Mouse (Mus musculus) layer of hippocampus, adult 9-10 months (tissue): ENCODE measurements around the gene Ppwd1.
A peak's percentile ranks its signal among the peaks of the same experiment; 100 is the strongest.
"Not testable (repeated sequence)": the region's sequence is repeated elsewhere in the genome, so short reads cannot be mapped to it uniquely, and the experiment has no call there.

ENCODE experiments used
- DNase-seq: peaks from one replicate; pipeline ENCODE4 v3.0.0; 2022; ENCODE audit warnings: low spot score

Gene Ppwd1

DNA sequence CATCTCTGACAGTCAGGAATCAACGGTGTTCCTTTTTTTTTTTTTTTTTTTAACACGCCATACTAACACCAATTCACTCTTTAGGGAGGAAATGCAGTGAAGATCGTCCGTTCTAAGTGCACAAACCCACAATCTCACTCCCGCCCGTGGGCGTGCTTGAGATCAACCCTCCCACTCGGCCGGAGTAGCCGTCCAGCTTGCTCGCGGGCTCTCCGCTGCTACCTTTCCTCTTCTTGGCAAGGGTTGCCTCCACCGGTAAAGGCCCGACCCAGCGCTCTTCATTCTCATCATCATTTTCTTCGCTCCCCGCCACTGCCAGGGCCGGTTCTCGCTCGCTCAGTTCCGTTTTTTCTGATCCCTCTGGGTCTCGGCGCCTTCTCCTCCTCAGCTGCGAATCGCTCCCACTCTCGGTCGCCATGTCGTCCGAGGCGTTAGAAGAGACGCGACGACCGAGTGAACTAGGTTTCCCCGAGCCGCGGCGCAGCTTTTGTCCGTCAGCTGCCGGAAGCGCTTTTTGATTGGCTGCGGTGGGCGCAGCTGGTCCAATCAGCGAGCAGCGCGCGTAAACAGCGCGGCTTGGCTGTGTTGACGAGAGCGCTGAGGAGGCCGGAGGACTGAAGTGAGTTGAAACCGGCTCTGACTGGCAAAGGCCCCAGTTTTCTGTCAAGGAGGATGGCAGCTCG lies at the start of gene Ppwd1, which contains the start of gene Cenpk:
Ppwd1 (minus strand) TSS at position 460 of the 683 bp plus-strand sequence.
Cenpk (plus strand) TSS at position 228 of the 683 bp plus-strand sequence.
- peak; percentile 84 for DNase-seq

GRCm38 (mm10) chr13:104258997-104259396 lies 30.4 kb upstream of the Ppwd1 start:
- no peak for DNase-seq

DNA sequence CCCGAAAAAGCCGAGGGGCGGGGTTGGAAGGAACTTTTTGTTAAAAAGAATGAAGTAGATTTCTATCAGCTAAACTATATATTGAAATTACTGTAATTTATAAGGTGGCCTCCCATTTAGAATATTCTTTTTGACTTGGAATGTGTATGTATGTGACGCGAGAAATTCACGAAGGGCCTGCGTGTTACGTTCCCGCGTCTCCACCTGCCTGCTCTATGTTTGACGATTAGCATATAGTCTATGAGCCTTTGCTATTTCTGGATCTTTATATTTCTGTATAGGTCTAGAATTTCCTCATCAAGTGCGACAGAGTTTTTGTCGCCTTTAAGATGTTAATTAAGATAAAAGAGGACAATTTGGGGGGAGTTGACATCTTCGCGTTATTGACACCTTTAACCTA lies 538 bp upstream of the Ppwd1 start:
- no peak for DNase-seq

DNA sequence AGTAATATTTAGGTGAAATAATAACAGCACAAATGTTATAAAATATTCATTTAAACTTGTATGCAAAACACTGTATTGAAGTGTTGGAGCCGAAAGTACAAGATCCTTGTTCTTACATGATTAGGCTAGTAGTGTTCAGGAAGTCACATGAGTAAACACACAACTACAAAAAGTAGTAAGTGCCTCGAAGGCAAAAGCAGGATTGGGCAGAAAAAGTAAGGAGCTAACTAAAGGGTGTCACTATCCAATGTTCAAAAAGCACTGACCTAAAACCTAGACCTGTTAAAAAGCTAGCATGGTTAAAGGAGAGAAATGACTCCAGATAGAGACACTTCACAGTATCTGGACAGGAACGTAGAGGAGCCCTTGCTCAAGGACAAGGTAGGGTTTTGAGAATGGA lies 1.2 kb downstream of the Ppwd1 start:
- DNase-seq: no peak

DNA sequence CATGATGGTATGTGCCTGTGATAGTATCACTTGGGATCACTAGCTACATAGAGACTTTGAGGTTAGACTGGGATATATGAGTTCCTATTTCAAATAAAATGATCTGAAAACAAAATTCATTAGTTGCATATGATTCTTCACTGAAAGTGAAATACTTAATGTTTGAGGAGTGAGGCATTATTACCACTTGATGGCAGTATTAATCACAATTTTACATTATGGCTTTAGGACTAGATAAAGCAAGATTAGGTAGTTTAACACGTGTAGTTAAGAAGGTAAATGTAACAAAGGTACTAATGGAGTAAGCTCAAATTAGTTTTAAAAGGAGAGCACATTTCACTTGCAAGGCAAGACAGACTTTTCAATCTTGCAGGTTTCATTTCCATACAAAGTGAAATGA lies 24.3 kb downstream of the Ppwd1 start:
- DNase-seq: no peak

DNA sequence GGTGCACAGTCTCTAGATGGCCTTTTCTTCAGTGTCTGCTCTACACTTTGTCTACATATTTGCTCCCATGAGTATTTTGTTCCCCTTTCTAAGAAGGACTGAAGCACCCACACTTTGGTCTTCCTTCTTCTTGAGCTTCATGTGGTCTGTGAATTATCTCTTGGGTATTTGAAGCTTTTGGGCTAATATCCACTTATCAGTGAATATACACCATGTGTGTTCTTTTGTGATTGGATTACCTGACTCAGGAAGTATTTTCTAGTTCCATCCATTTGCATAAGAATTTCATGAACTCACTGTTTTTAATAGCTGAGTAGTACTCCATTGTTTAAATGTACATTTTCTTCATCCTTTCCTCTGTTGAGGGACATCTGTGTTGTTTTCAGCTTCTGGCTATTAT lies 32.8 kb downstream of the Ppwd1 start:
- DNase-seq: not testable (repeated sequence)

DNA sequence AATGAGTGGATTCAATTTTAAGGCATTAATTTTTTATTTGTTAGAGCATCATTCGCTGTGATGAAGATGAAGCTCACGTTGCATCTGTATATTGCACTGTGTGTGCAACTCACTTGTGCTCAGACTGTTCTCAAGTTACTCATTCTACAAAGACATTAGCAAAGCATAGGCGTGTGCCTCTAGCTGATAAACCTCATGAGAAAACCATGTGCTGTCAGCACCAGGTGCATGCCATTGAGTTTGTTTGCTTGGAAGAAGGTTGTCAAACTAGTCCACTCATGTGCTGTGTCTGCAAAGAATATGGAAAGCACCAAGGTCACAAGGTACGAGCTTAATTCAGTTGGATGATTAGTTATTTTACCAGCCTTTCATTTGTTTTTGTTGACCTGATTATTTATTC lies 41.3 kb downstream of the Ppwd1 start:
- no peak for DNase-seq

DNA sequence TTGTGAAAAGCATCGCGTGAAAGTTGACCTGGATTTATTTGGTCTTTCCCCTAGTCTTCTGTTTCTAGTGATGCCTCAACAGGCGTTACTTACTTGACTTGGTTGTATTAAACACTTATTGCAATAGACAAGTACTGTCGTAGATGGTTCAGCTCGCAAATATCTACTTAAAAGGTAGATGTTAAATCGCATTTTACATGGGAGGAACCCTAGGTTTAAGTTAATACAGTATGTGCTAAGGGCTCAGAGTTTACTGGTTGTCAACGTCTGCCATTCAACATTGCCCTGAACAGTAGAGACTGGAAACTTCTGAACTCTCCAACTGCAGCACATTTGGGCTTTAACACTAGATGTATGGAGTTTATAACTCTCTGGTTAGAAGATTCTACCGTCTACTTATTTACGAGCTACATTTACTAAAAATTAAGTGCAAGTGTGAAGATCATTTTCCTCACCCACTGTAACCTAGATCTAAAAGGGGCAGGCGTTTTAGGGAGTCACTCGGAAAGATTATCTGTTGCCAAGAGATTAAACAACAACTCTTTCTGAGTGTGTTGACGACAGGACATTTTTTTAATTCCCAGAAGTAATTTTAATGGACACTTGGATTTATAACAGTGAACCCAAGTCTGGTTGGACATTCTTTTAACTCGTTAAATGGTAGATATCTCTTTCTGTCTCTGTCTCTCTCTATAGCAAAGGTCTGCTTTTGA lies 49.3 kb downstream of the Ppwd1 start:
- DNase-seq: no peak

GRCm38 (mm10) chr13:104178650-104179121 lies 50.0 kb downstream of the Ppwd1 start, which contains the start of gene Trim23:
TSS of gene Trim23 (plus strand) at chr13:104178797.
- DNase-seq: peak; percentile 93

GRCm38 (mm10) chr13:104177796-104178649 lies 50.6 kb downstream of the Ppwd1 start, which contains the start of gene Trappc13:
TSS of gene Trappc13 (minus strand) at chr13:104178469.
- peak; percentile 88 for DNase-seq

- DNase-seq: no peak
Observed at GRCm38 (mm10) chr13:104176874-104177273, 51.8 kb downstream of the Ppwd1 start.

GRCm38 (mm10) chr13:104172498-104172897 lies 56.1 kb downstream of the Ppwd1 start:
- no peak for DNase-seq

DNA sequence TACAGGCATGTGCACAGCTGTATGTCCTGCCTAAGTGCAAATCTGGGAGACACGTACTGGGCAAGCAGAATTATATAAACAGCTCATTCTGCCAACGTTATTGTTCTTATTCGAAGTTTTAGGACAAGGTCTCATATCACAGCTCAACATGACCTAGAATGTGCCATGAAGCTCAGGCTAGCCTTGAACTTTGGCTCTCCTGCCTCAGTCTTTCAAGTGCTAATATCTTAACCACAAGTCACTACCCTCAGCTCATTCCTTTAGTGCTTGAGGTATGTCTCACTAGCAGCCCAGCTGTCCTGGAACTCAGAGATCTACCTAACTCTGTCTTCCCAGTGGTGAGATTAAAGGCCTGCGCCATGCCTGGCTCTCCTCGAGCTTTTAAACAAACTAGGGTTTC lies 56.9 kb downstream of the Ppwd1 start:
- DNase-seq: no peak

DNA sequence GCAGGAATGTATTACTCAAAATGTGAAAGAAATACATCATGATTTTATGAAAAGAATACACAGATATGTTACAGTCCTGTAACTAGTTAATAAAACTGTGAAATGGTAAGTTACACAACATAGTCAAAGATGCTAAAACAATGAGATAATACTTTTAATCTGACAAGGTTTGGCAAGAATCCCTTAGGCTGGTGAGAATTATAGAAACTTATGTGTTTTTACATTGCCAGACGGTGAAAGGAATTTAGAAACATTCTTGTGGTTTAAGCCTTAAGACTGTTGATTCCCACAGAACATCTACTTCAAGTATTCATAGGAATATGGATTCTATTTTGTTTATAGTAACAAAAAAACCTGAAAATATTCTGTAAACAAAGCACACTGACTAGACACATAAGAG lies 73.0 kb downstream of the Ppwd1 start:
- no peak for DNase-seq
